Mouse (Mus musculus) CH12.LX (cell line): ENCODE data around the gene Gtse1. TPM values are rescaled to one million over a fixed set of nuclear protein-coding genes. Genes with fewer than 3 reads are reported as not detected.

ENCODE experiments used
- DNase-seq: peaks from one replicate; pipeline ENCODE4 v3.0.0-alpha.2; 2013; ENCODE audit errors: extremely low read depth
- H3K27ac ChIP-seq: 2 replicates; pipeline ENCODE4 v1.5.1; 2012; ENCODE audit warnings: low read depth, mild to moderate bottlenecking, control low read depth, moderate library complexity; ENCODE audit not compliant: insufficient read depth
- H3K27me3 ChIP-seq: replicated peaks from 2 replicates; pipeline ENCODE3; 2012; ENCODE audit warnings: inconsistent platforms
- H3K36me3 ChIP-seq, 2 experiments: replicated peaks in 1 of 2; 2 replicates each; pipeline versions ENCODE3 to v1.6.1; 2012; ENCODE audit warnings: inconsistent platforms in 1 of 2, low read length in 1 of 2, mild to moderate bottlenecking in 1 of 2, mixed read lengths in 1 of 2, moderate library complexity in 1 of 2; ENCODE audit not compliant: control insufficient read depth in 1 of 2, insufficient read depth in 1 of 2
- H3K4me1 ChIP-seq, 2 experiments: 2 replicates each; pipeline ENCODE4 v1.6.1; 2012; ENCODE audit warnings: inconsistent platforms in 1 of 2, moderate library complexity in 1 of 2; ENCODE audit not compliant: insufficient read depth in 2 of 2, control insufficient read depth in 1 of 2
- H3K4me2 ChIP-seq: 2 replicates; pipeline ENCODE4 v1.6.1; 2012; ENCODE audit warnings: low read depth, mild to moderate bottlenecking, control low read depth; ENCODE audit not compliant: poor library complexity, insufficient read depth, severe bottlenecking
- H3K4me3 ChIP-seq, 3 experiments: fragments of 150-350 bp in 1 of 3; sonication (generic) in 1 of 3; replicated peaks in 1 of 3; 2 replicates each; pipeline versions ENCODE3 to v1.5.1; 2011 to 2012; ENCODE audit warnings: low read depth in 2 of 3, low read length in 2 of 3, mild to moderate bottlenecking in 2 of 3, moderate library complexity in 2 of 3, control low read depth in 1 of 3, improper control_type of control experiment in 1 of 3, inconsistent platforms in 1 of 3, mixed read lengths in 1 of 3; ENCODE audit not compliant: poor library complexity in 1 of 3
- H3K79me2 ChIP-seq: replicated peaks from 2 replicates; pipeline ENCODE4 v1.6.1; 2012; ENCODE audit warnings: mild to moderate bottlenecking, moderate library complexity; ENCODE audit not compliant: control insufficient read depth, poor library complexity, insufficient read depth, severe bottlenecking; ENCODE audit errors: extremely low read depth
- H3K9ac ChIP-seq: 2 replicates; pipeline ENCODE4 v1.6.1; 2012; ENCODE audit warnings: low read depth, mild to moderate bottlenecking, control low read depth, moderate library complexity; ENCODE audit not compliant: insufficient read depth
- H3K9me3 ChIP-seq: replicated peaks from 2 replicates; pipeline ENCODE3; 2012; ENCODE audit warnings: low read length, inconsistent platforms, mixed read lengths
- BHLHE40 ChIP-seq: IDR thresholded peaks from 2 replicates; pipeline ENCODE4 v1.6.1; 2011; ENCODE audit warnings: mild to moderate bottlenecking, low read depth, low read length, improper control_type of control experiment
- CHD1 ChIP-seq: IDR thresholded peaks from 2 replicates; pipeline ENCODE4 v1.6.1; 2012; ENCODE audit warnings: low read depth, low read length, improper control_type of control experiment, inconsistent platforms
- CHD2 ChIP-seq: IDR thresholded peaks from 2 replicates; pipeline ENCODE4 v1.6.1; 2011; ENCODE audit warnings: low read length, improper control_type of control experiment
- CTCF ChIP-seq, 2 experiments: IDR thresholded peaks in 1 of 2; conservative IDR thresholded peaks in 1 of 2; 2 replicates each; pipeline ENCODE4 v1.5.1; 2011 to 2012; ENCODE audit warnings: low read depth in 2 of 2, low read length in 2 of 2, improper control_type of control experiment in 1 of 2, inconsistent platforms in 1 of 2, mild to moderate bottlenecking in 1 of 2, moderate library complexity in 1 of 2
- E2F4 ChIP-seq: IDR thresholded peaks from 2 replicates; pipeline ENCODE4 v1.6.1; 2011; ENCODE audit warnings: low read depth, low read length, improper control_type of control experiment; ENCODE audit not compliant: insufficient replicate concordance
- ELF1 ChIP-seq: IDR thresholded peaks from 2 replicates; pipeline ENCODE4 v1.6.1; 2014; ENCODE audit warnings: low read depth, mild to moderate bottlenecking, inconsistent platforms, low read length, improper control_type of control experiment
- EP300 ChIP-seq: IDR thresholded peaks from 2 replicates; pipeline ENCODE4 v1.6.1; 2011; ENCODE audit warnings: low read length, improper control_type of control experiment
- ETS1 ChIP-seq: conservative IDR thresholded peaks from 2 replicates; pipeline ENCODE4 v1.6.1; 2012; ENCODE audit warnings: low read depth, mild to moderate bottlenecking, inconsistent platforms, low read length, improper control_type of control experiment, moderate library complexity
- GABPA ChIP-seq: IDR thresholded peaks from 2 replicates; pipeline ENCODE4 v1.6.1; 2012; ENCODE audit warnings: low read depth, low read length, improper control_type of control experiment, inconsistent platforms; ENCODE audit not compliant: insufficient replicate concordance
- HCFC1 ChIP-seq: IDR thresholded peaks from 2 replicates; pipeline ENCODE4 v1.6.1; 2012; ENCODE audit warnings: low read depth, mild to moderate bottlenecking, inconsistent platforms, low read length, improper control_type of control experiment
- IRF4 ChIP-seq: IDR thresholded peaks from 2 replicates; pipeline ENCODE4 v1.6.1; 2014; ENCODE audit warnings: low read depth, mild to moderate bottlenecking, inconsistent platforms, low read length, improper control_type of control experiment
- JUN ChIP-seq: IDR thresholded peaks from 2 replicates; pipeline ENCODE4 v1.6.1; 2011; ENCODE audit warnings: low read depth, mild to moderate bottlenecking, low read length, improper control_type of control experiment, moderate library complexity; ENCODE audit not compliant: insufficient read depth
- JUND ChIP-seq: conservative IDR thresholded peaks from 2 replicates; pipeline ENCODE4 v1.6.1; 2011; ENCODE audit warnings: low read depth, low read length, improper control_type of control experiment
- KAT2A ChIP-seq: IDR thresholded peaks from 2 replicates; pipeline ENCODE4 v1.6.1; 2012; ENCODE audit warnings: low read length, improper control_type of control experiment, inconsistent platforms; ENCODE audit not compliant: insufficient replicate concordance
- MAFK ChIP-seq: IDR thresholded peaks from 2 replicates; pipeline ENCODE4 v1.6.1; 2011; ENCODE audit warnings: low read length, improper control_type of control experiment; ENCODE audit not compliant: insufficient replicate concordance
- MAX ChIP-seq: IDR thresholded peaks from 2 replicates; pipeline ENCODE4 v1.6.1; 2011; ENCODE audit warnings: low read length, improper control_type of control experiment
- MAZ ChIP-seq: IDR thresholded peaks from 2 replicates; pipeline ENCODE4 v1.6.1; 2012; ENCODE audit warnings: low read depth, mild to moderate bottlenecking, inconsistent platforms, low read length, improper control_type of control experiment, moderate library complexity
- MEF2A ChIP-seq: IDR thresholded peaks from 2 replicates; pipeline ENCODE4 v1.6.1; 2014; ENCODE audit warnings: low read depth, mild to moderate bottlenecking, inconsistent platforms, low read length, improper control_type of control experiment, borderline replicate concordance
- MXI1 ChIP-seq: IDR thresholded peaks from 2 replicates; pipeline ENCODE4 v1.6.1; 2011; ENCODE audit warnings: mild to moderate bottlenecking, low read depth, low read length, improper control_type of control experiment
- MYC ChIP-seq: IDR thresholded peaks from 2 replicates; pipeline ENCODE4 v1.6.1; 2011; ENCODE audit warnings: low read depth, mild to moderate bottlenecking, improper control_type of control experiment, low read length
- NELFE ChIP-seq: IDR thresholded peaks from 2 replicates; pipeline ENCODE4 v1.6.1; 2011; ENCODE audit warnings: low read depth, low read length, improper control_type of control experiment
- NRF1 ChIP-seq: IDR thresholded peaks from 2 replicates; pipeline ENCODE4 v1.6.1; 2014; ENCODE audit warnings: low read depth, mild to moderate bottlenecking, inconsistent platforms, low read length, improper control_type of control experiment, moderate library complexity
- PAX5 ChIP-seq: IDR thresholded peaks from 2 replicates; pipeline ENCODE4 v1.6.1; 2012; ENCODE audit warnings: low read length, inconsistent platforms, mixed read lengths
- POLR2A ChIP-seq: IDR thresholded peaks from 2 replicates; pipeline ENCODE4 v1.6.1; 2011; ENCODE audit warnings: low read depth, mild to moderate bottlenecking, improper control_type of control experiment, low read length
- POLR2AphosphoS2 ChIP-seq: IDR thresholded peaks from 2 replicates; pipeline ENCODE4 v1.6.1; 2011; ENCODE audit warnings: low read depth, low read length, improper control_type of control experiment
- RAD21 ChIP-seq: IDR thresholded peaks from 2 replicates; pipeline ENCODE4 v1.6.1; 2011; ENCODE audit warnings: low read depth, mild to moderate bottlenecking, low read length, improper control_type of control experiment, moderate library complexity
- RCOR1 ChIP-seq: conservative IDR thresholded peaks from 2 replicates; pipeline ENCODE4 v1.6.1; 2012; ENCODE audit warnings: low read depth, mild to moderate bottlenecking, inconsistent platforms, low read length, improper control_type of control experiment
- SIN3A ChIP-seq: IDR thresholded peaks from 2 replicates; pipeline ENCODE4 v1.6.1; 2012; ENCODE audit warnings: low read length, improper control_type of control experiment, inconsistent platforms
- SMC3 ChIP-seq: IDR thresholded peaks from 2 replicates; pipeline ENCODE4 v1.6.1; 2011; ENCODE audit warnings: low read depth, low read length, improper control_type of control experiment
- TBP ChIP-seq: conservative IDR thresholded peaks from 2 replicates; pipeline ENCODE4 v1.6.1; 2011; ENCODE audit warnings: low read depth, low read length, improper control_type of control experiment
- TCF12 ChIP-seq: IDR thresholded peaks from 2 replicates; pipeline ENCODE4 v1.6.1; 2014; ENCODE audit warnings: low read depth, mild to moderate bottlenecking, inconsistent platforms, low read length, improper control_type of control experiment
- UBTF ChIP-seq: IDR thresholded peaks from 2 replicates; pipeline ENCODE4 v1.6.1; 2012; ENCODE audit warnings: low read depth, mild to moderate bottlenecking, inconsistent platforms, low read length, improper control_type of control experiment, moderate library complexity
- USF1 ChIP-seq: IDR thresholded peaks from 2 replicates; pipeline ENCODE4 v1.6.1; 2014; ENCODE audit warnings: low read depth, mild to moderate bottlenecking, inconsistent platforms, low read length, improper control_type of control experiment
- USF2 ChIP-seq: conservative IDR thresholded peaks from 2 replicates; pipeline ENCODE4 v1.6.1; 2011; ENCODE audit warnings: low read depth, low read length, improper control_type of control experiment
- ZC3H11A ChIP-seq: IDR thresholded peaks from 2 replicates; pipeline ENCODE4 v1.6.1; 2012; ENCODE audit warnings: low read depth, mild to moderate bottlenecking, inconsistent platforms, low read length, improper control_type of control experiment
- ZKSCAN1 ChIP-seq: IDR thresholded peaks from 2 replicates; pipeline ENCODE4 v1.6.1; 2012; ENCODE audit warnings: low read depth, inconsistent platforms, low read length, improper control_type of control experiment, borderline replicate concordance
- ZMIZ1 ChIP-seq: IDR thresholded peaks from 2 replicates; pipeline ENCODE4 v1.6.1; 2012; ENCODE audit warnings: low read depth, mild to moderate bottlenecking, inconsistent platforms, low read length, improper control_type of control experiment
- ZNF384 ChIP-seq: IDR thresholded peaks from 2 replicates; pipeline ENCODE4 v1.6.1; 2012; ENCODE audit warnings: low read depth, low read length, improper control_type of control experiment, inconsistent platforms
- dilution Hi-C: fragments of 300-500 bp; cut with MboI; formaldehyde crosslinking; loops from 2 replicates; pipeline ENCODE4 v1.14.3; 2020; ENCODE audit warnings: low sequenced_read_pairs; ENCODE audit not compliant: extremely low pct_unique_long_range_greater_than_20kb, extremely low pct_ligation_motif_present
- in situ Hi-C: fragments of 300-500 bp; cut with MboI; formaldehyde crosslinking; loops from 3 replicates; pipeline ENCODE4 v1.14.3; 2019; ENCODE audit warnings: low sequenced_read_pairs, low pct_ligation_motif_present, low pct_unique_long_range_greater_than_20kb, mixed read lengths
- polyA plus RNA-seq: library from polyadenylated mRNA; unstranded; fragments of >175 nt; gene quantifications from 2 replicates; pipeline ENCODE4 v1.2.1, GENCODE M21; 2012; ENCODE audit warnings: low read depth; ENCODE audit not compliant: insufficient read length
- total RNA-seq, 2 experiments: library from RNA; depleted of rRNA; stranded (reverse); fragments of 300-350 nt in 1 of 2; fragments of >200 nt in 1 of 2; gene quantifications; 2 replicates each; pipeline ENCODE4 v1.2.3; 2012 to 2014

Gtse1 gene
- 37.4 and 40.0 TPM in 2 replicates for total RNA-seq (2012; rRNA removed)
- total RNA-seq (2014; rRNA removed): 31.6 and 32.8 TPM in 2 replicates
- 36.6 and 40.1 TPM in 2 replicates for polyA plus RNA-seq

DNA sequence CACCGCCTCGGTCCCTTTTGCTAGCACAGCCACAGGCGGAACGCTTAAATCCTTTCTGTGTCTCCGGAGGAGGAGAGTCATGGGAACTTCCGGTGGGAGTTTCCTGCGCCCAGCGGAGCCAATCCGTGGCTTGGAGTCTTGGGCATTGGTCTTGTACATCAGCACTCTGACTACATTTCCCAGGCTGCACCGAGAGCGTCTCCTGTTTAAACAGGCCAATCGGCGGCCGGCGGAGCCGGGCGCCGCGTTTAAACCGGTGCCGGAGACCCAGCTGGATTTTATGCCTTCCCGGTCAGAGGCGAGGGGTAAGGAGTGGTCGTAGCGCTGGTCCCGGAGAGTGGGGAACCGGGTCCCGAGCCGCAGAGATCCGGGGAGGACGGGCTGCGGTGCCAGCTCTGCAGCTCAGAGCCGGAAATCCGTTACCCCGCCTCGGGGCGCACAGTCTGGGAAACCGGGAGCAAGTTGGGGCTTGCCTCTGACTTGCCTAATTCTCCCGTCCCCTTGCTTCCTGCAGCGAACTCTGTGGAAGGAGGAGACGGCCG lies at the start of gene Gtse1:
Gene Gtse1, plus strand, starts transcription at position 256 of the 542 bp plus-strand sequence.
- TF ChIP-seq SMC3 (no peak), TBP (peak; percentile 92), NELFE (peak; percentile 72), NRF1 (peak; percentile 23; the same call in 1 of the 2 replicates), MAX (no peak; the same call in 1 of the 2 replicates), JUN (no peak), PAX5 (no peak), TCF12 (peak; percentile 80), POLR2AphosphoS2 (0 out of 2 replicates have a peak, but pooled peaks have one; percentile 71), SIN3A (peak; percentile 99), CHD2 (peak; percentile 78), ZC3H11A (no peak), UBTF (no peak), MAFK (no peak), MAZ (peak; percentile 74; the same call in 1 of the 2 replicates), BHLHE40 (0 out of 2 replicates have a peak, but pooled peaks have one; percentile 12), CTCF (conservative IDR thresholded peaks at IDR 0.05 in 1 of 2, IDR thresholded peaks at IDR 0.05 in 1 of 2; ENCODE audit: low read depth in 2 of 2, low read length in 2 of 2) (no peak), GABPA (peak; percentile 61; the same call in 1 of the 2 replicates), RAD21 (no peak), POLR2A (peak; percentile 82), ETS1 (peak; percentile 18; the same call in 1 of the 2 replicates), ZNF384 (no peak), MYC (no peak), MXI1 (peak; percentile 89), ZMIZ1 (peak; percentile 73), JUND (no peak), E2F4 (peak; percentile 87; the same call in 1 of the 2 replicates), HCFC1 (peak; percentile 97), USF2 (no peak), USF1 (no peak), KAT2A (peak; percentile 97; the same call in 1 of the 2 replicates), RCOR1 (0 out of 2 replicates have a peak, but pooled peaks have one; percentile 47), EP300 (no peak), MEF2A (peak; percentile 28), CHD1 (peak; percentile 93), ELF1 (peak; percentile 73), ZKSCAN1 (no peak), IRF4 (peak; percentile 69)
- TF ChIP-seq, all 38 proteins: peak for 22
- Histone ChIP-seq H3K27me3 (no peaks in the 10 kb centered on the region), H3K27ac (peak within 1 kb of the TSS; percentile 15), H3K4me1 (peaks cover 3 to 33% of the 10 kb centered on the region in 2 experiments), H3K4me2 (peak within 1 kb of the TSS; percentile 75), H3K79me2 (peaks cover 32% of the 10 kb centered on the region), H3K9ac (peak within 1 kb of the TSS; percentile 83), H3K9me3 (no peaks in the 10 kb centered on the region), H3K4me3 (peak within 1 kb of the TSS; percentile 80 to 86 (median 84)), H3K36me3 (peaks cover 27 to 47% of the 10 kb centered on the region in 2 experiments)
- dilution Hi-C loops (no loop called here), in situ Hi-C loops (loop anchor here (5.0 kb wide), 2 partner anchors 142 to 247 kb away; no protein-coding TSS in a partner anchor)
- peak; percentile 97 for DNase-seq
